ENCODE assay signal across 1 mouse cellular context in the genomic region with DNA sequence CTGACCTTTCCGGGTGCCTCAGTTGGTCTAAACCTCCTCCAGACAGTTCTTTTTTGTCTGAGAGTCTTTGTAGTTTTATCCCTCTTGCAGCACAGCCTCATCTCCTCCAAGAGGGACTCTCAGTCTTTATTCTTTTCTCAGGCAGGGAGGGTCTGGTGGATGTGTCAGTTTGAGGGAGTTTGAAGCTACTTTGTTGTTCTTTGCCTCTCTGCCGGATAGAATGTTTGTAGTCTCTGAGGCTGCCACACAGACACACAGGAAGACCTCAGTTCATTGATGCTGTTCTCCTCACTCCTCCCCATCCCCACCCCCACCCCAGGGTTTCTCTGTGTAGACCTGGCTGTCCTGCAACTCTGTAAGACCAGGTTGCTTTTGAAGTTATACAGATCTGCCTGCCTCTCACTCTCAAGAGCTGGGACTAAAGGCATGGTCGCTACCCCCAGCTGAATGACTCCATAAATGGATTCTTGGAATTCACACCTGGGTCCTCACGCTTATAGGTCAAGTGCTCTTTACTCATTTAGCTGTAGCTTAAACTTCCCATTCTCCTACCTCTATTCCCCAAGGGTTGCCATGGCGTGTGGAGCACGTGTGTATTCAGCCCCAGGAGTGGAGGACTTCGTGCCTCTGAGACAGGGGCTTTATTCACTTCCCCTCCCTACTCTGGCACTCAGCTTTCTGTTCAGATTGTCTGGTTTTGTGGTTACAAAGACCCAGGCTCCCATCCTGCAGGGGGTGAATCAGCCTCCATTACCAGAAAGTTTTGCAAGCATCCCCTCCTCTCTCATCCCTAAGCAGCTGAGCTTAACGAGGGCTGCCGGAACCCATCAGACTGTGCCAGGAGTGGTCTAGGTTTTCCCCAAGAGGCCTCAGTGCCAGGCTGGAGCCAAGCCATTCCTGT.
TF ChIP-seq lines count a peak whose summit lies in the region.

No protein-coding gene starts in this region.

TF ChIP-seq in ES-E14, 5 proteins besides CTCF, POLR2A, EP300 and RAD21:
- TF ChIP-seq ZC3H11A (IDR thresholded peaks at IDR 0.05; ENCODE audit: borderline replicate concordance, low read depth, low read length) = no peak
- no peak for TF ChIP-seq ZNF384 (IDR thresholded peaks at IDR 0.05; ENCODE audit: low read depth, low read length)
- no peak for TF ChIP-seq CHD2 (IDR thresholded peaks at IDR 0.05; ENCODE audit: low read depth, low read length)
- no peak for TF ChIP-seq MAFK (IDR thresholded peaks at IDR 0.05; ENCODE audit: insufficient read depth, low read depth, low read length)
- TF ChIP-seq HCFC1 (IDR thresholded peaks at IDR 0.05; ENCODE audit: borderline replicate concordance, insufficient read depth, low read length) = no peak
